Mouse (Mus musculus) gastrocnemius, postnatal 14 days (tissue): ENCODE results near the gene Snd1. TPM values are rescaled to one million over a fixed set of nuclear protein-coding genes. Genes with fewer than 3 reads are reported as not detected.

Experiments used
- DNase-seq: peaks from one replicate; pipeline ENCODE4 v3.0.0; 2021; ENCODE audit warnings: mixed read lengths
- intact Hi-C: fragments of 180-260 bp; cut with DNase I; formaldehyde crosslinking; loops from one replicate; pipeline ENCODE4 v1.15.1; 2025; ENCODE audit warnings: low total_unique reads
- total RNA-seq, 2 experiments: library from RNA; stranded (reverse); gene quantifications; 2 replicates each; pipeline ENCODE4 v1.2.3; 2021

The Snd1 gene
- total RNA-seq, 2 experiments from 2014 or later: 43.4 to 51.3 TPM

DNA sequence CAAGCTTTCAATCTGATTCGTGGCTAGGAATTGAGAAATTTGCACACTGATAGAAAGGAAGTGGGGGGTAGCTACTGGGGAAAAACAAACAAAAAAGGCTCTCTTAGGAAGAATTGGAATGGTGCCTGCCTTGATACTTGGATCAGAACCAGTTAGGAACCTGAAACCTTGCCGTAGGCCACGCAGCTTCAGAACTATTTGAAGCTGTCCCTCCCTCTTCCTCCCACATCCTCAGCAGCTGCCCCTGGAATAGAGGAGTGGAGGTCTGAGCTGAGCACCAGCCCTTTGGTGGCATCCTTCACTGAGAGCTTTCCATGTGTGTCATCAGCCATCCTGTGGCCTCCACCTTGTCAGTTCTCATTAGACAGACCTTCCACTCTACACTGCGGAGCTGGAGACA is 370.7 kb downstream of the Snd1 start:
- intact Hi-C loops: no loop called here

DNA sequence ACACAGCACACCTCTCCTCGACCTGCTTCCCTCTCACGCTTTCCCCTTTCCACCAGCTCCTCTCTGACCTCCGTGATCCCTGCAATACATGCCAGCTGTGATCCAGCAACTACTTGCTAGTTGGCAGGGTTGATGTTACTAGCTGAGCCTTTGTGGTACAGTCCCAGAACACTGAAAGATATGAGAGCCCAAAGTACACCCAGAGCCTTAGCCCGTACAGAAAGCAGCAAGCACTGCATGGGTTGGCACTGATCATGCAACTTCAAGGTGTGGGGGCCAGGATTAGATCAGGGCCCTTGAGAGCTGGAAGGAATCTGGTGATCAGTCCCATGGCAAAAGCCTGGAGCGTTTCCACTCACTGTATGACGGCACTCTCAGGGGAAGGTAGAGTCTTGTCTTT is 372.7 kb downstream of the Snd1 start:
- DNase-seq: no peak
- intact Hi-C loops: no loop called here

More for the DNA sequence above, 370.7 kb downstream of the Snd1 start:
- DNase-seq: no peak

DNA sequence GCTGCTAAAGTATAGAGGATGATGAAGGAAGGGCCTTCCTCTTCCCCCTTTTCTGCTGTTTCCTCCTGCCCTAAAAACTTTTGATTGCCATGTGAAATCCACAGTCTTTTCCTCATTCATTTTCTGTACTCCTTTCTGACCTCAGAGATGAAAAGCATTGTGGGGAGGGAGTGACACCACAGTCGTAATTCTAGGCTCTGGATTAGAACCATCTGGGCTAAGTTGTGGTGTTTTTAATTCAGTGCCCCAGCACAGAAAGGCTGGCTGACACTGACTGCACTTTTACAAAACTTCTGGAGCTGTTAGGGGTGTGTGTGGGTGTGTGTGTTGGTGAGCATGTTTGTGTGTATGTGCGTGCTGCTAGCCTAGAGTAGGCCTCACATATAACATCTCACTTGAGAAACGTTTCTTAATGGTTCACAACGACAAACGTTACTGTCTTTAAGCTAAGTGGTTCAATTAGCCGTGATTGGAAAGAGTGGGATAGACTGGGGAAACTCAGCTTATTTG is 373.4 kb downstream of the Snd1 start:
- DNase-seq: no peak
- intact Hi-C loops: no loop called here

DNA sequence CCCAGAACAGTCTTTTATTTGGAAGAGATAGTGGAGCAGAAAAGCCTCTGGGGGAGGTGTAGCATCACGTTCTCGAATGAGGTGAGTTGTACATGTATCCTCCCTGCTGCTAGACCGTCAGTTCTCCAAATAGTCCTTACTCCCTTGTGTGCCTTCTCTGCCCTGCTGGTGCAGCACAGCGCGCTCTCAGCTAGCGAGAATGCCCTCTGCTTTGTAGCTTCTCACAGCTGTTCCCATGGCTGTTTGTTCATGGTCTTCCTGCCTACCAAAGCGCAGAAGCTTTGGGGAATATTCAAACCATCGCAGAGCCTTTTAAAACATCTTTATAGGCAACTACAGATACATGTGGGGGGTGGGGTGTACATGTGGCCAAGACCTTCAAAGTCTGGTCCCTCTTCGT is 374.0 kb downstream of the Snd1 start:
- DNase-seq: no peak

DNA sequence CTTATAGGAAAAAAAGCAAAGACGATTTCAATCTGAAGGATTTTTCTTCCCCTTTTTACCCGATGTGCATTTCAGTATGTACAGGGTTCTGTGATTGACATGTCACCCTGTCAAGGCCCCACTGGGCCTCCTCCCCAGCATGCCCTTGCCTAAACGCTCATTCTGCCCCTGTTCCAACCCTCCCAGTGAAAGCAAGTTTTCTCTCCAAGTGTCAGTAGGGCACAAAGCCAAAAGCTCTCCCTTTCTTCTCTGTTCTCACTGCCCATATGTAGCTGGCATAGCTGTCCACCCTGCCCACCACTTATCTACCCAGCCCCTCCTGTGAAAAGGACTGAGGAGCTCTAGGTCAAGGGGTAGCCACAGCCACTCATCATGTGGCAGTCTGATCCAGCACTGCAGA is 374.4 kb downstream of the Snd1 start:
- DNase-seq: no peak
- intact Hi-C loops: no loop called here

More for the DNA sequence above, 374.0 kb downstream of the Snd1 start:
- intact Hi-C loops: no loop called here

DNA sequence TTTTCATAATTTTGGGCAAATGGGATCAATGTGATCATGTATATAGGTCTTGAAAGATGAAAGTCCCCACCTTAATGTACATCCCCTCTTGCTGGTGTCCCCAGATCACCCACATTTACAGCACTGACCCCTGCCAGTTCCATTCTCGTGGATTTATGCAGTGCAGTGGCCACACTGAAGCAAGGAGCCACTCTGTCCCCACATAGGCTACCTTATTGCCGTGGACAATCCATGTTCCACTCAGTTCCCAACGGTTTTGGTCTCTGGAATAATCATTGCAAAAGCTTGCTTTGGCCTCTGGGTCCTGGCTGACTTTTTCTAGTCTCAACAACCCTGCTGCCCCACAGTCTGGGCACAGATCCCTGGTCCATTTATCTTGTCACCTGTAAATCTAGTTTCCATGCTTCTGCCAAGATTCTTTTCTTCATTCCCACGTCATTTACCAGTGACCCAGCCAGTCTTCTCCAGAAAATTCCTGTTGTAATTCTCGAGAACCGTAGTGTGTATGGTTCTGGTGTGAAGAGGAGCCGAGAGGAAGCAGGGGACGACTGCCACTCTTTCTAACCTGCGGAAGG is 375.5 kb downstream of the Snd1 start:
- intact Hi-C loops: no loop called here
- DNase-seq: no peak

DNA sequence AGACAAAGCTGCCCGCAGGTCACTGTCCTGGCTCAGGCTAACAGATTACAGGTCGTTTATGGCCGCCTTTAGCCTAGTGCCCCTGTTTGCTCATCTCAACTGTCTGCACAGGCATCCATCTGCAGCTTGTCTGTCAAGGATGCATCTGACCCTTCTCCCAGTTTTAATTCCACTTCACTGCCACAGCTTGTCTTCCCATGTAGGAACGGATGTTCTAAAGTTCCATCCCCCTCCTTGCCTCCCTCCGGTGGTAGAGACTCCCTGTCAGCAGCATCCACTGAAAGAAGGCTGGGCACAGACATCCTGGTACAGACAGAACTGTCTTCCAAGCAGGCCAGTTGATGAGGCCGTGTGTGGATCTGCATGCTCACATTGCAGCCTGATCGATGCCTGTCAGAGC is 377.4 kb downstream of the Snd1 start:
- DNase-seq: no peak
- intact Hi-C loops: no loop called here

DNA sequence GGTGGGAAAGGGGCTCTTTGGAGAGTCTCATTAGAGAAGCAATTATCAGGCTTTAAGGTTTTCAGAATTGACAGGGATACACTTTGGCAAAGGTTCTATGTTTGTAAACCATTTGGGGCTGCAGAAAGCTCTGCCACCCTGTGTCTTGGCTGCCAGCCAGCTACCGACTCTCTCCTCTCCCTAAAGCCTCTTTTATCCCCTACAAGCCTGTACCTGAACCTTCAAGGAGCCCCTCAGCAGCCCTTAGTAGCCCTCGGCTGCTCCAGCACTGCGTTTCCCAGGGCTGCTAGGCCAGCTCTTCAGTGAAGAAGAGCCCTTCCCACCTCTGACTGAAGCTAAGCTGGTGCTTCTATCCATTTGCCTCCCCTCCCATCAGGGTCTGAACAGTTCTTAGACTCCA is 378.2 kb downstream of the Snd1 start:
- intact Hi-C loops: no loop called here
- DNase-seq: no peak

DNA sequence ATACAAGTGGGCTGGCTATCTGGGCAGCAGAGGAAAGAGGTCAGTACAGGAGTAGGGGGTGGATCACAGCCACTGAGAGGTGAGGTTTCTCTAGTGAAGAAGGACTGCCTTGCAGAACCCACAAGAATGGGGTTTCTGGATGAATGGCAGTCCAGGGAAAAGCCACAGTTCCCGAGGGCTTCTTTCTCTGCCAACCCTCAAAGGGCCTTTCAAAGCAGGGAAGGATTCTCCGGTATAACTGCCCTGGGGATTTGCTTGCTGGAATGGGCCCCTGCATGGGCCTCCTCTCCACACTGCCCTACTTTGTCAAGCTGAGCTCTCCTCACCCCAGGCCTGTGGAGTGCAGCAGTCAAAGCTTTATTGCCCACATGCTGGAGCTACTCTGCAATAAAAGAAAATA is 378.7 kb downstream of the Snd1 start:
- no peak for DNase-seq
- intact Hi-C loops: no loop called here

DNA sequence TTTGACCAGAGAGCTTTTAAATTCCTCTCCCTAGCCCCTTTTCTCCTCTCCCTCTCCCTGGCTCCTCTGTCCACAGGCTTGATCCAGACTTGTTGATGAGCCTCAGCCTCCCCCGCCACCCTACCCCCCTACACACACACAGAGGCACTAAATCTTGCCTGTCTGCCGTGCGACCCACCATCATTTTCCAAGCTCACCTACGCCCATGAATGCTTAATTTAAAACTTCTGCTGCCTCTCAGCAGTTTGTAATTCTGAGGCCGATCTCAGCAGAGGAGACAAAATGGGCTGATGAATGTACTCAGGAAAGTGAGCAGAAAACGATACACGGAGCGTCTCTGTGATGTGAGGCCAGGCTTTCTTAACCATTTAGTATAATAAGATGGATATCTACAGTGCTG is 379.7 kb downstream of the Snd1 start:
- intact Hi-C loops: no loop called here
- DNase-seq: no peak

DNA sequence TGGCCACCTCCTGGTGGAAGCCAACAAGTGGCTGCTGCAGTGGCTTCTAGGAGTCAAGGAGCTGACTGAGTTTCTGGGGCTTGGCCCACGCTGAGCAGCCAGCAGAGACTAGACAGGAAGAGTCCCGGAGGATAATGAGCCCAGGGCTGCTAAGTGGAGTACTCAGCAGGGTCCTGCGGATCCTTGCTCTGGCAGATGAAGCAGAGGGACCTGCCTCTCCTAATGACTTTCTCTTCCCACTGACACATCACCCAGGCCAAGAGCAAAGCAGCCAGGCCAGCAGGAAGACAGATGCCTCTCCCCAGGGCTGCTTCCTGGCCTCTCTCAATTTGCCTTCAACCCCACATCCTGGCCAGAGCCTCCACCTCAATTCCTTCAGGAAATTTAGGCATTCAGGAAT is 380.5 kb downstream of the Snd1 start:
- intact Hi-C loops: no loop called here
- peak; percentile 29 for DNase-seq

DNA sequence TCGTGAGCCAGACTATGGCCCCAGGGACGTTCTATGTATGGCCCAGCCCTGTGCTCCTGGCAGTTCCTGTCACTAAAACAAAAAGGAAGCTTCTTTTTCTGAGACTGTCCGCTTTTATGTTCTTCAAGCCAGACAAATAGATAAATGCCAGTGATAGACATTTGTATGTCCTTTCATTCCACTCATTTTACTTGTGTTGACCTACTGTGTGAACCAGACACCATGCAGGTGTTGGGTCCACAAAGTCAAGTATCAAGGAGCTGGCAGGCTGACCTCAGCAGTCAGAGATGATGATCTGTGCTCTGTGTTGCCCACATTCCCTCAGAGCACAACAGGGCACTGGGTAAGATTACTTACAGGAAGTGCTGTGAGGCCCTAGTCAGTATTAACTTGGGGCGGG is 381.9 kb downstream of the Snd1 start:
- no peak for DNase-seq
- intact Hi-C loops: no loop called here

DNA sequence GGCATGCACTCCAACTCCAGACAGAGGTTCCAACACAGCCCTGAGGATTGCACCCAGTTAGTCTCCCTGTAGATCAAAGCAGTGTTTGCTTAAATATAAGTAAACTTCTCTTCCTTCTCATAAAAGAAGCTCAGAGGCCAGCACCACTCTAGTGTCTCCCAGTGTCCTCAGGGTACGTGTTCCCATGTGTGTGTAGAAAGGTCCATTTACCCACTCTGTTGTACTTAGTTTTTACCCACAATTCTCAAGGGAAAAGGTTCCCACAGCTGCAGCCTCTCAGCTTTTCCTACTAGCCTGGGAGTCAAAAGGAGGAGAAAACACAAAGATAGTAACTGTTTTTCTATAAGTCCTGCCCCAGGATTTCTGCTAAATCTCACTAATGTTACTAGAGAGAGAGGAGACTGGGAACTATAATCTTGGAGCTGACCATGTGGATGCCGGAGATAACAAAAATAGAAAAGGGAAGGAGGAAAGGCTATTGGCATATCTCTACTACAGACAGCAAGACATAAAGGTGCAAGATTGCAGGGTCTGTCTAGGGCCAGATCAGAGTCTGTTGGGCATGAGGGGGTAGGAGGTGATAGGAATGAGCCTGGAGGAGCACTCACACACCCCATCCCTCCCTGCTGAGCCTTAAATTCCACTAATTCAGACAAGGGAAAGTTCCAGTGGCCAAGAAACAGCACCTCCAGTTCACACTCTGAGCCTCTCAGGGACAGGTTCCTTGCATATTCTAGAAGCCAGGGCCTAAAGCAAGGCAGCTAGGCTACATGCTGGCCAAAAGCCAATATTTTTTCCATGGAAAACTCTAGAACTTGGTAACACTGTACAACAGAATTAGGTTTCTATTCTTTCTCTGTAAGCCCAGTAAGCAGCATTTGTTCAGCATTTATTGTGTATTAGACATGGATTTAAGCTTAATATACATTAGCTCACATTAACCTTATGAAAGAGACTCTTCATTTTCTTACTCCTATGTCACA is 382.6 kb downstream of the Snd1 start:
- DNase-seq: no peak
- intact Hi-C loops: no loop called here

DNA sequence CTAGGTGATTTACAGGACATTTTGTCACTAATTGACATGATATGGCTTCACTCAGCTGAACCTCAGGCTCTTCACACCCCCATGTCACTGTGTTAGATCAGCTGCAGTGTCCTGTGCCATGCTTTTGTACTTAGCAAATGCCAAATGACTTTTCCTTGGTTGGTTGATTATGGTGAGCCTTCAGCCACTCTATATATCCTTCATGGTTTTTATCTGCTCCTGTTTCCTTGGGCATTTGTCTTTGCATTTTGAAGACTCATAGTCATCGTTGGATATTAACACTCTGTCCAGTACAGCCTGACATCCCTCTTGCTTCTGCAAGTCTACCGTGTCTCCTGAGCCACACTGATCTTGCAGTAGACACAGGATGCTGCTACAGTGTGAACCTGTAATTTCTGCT is 384.2 kb downstream of the Snd1 start:
- no peak for DNase-seq
- intact Hi-C loops: no loop called here

DNA sequence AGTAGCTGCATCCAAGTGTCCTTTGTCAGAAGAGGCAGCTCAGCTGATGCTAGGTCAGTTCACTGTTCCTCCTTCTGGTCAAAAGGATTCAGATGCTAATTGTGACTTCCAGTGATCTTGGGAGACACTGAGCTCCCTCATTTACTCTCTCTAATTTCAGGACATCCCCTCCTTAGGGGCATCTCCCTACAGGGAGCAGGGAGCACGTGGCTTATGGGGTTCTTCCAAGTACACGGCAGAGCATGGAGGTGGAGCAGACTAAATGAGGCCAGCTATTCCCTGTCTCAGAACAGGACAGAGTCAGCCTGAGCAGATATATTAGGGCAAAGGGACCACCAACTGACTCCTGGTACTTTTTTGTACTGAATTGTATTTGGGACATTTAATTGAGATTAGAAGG is 385.5 kb downstream of the Snd1 start:
- intact Hi-C loops: no loop called here
- DNase-seq: no peak

DNA sequence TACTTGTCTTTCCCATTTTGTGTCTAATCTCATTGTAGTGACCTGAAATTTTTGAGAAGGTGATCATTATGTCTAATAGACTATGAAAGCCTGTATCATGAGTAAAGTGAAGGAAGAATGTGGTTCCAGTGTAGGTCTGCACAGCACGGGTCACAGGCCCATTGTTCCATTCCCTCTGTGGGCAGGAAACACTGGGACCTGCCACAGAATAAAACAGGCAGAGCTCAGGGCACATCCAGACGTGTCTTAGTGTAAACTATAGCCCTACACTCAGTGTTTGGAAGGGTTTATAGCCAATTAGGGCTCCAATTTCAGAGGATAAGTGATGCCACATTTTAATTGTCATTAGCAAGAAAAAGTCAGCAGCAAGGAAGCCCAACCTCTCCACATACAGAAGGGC is 386.0 kb downstream of the Snd1 start:
- intact Hi-C loops: no loop called here
- no peak for DNase-seq

DNA sequence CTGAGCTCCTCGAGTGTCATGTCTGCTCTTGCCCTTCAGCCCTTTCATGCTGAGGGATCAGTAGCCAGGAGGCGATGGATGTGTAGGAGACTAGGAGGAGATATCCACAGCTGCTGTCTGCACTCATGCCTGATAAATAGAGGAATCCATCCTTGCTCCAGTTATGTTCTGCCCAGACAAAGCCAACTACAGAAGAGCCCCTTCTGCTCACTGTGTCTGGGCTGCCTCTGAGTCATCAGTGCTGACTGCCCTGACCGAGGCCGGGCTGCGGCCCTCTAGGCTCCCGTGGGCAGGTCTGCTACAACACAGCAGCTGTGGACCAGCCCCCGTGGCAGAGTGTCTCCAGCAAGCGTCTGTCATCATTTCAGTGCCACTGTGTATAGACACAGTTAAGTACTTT is 387.4 kb downstream of the Snd1 start:
- peak; percentile 21 for DNase-seq
- intact Hi-C loops: no loop called here

DNA sequence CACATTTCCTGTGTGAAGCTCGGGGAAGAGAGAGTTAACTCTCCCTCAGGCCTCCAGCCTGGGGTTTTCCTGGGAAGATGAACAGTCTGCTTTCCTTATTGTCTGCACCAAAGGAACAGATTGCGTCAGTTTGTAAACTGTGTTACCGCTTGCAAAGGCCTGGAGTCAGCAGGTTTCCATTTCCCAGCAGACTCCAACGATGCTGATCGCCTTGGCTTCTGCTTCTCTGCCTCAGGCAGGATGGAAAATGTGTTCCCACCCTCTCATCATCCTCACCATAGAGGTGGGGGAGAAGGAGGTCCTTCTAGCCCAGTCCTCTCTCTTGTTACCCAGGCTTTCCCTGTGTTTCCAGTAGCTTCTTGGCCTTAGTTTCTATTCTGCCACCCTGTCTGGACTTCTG is 389.7 kb downstream of the Snd1 start:
- no peak for DNase-seq
- intact Hi-C loops: no loop called here

DNA sequence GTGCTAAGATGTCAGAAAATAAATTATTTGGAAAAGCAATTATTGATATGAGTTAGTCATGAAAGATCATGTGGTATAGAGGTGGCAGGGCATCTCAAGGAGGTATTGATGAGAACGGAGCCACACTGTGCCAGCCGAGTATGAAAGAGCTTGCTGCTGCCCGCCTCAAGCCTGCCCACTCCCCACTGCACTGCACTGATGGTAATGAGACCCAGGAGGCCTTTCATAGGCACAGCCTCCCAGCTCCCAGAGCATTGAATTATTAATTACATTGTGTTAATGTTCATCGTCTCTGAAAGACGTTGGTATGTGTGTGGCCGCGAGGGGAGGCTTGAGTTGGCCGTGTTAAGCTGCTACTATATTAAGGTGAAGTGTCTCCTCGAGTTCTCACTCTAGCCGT is 390.2 kb downstream of the Snd1 start:
- intact Hi-C loops: no loop called here

DNA sequence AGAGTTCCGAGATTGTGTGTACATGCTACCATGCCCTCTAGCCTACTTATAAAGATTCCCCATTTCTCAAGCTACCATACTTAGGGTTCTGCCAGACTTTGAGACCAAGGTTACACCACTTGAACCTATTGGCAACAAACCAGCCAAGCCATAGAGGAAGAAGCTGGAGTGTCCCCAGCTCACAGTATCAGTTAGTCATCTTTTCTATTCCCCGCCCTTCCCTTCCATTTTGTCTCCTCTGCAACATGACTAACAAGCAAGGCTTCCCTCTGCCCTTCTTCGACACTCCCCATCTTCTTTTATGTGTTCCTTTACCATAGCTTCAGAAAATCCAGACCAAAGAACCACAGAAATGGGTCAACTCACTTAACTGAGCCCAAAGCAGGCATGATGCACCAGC is 391.3 kb downstream of the Snd1 start:
- no peak for DNase-seq
- intact Hi-C loops: no loop called here

More for the DNA sequence above, 390.2 kb downstream of the Snd1 start:
- DNase-seq: no peak
